Comparison of ENCODE assay signal across 8 mouse cellular contexts in the genomic region with DNA sequence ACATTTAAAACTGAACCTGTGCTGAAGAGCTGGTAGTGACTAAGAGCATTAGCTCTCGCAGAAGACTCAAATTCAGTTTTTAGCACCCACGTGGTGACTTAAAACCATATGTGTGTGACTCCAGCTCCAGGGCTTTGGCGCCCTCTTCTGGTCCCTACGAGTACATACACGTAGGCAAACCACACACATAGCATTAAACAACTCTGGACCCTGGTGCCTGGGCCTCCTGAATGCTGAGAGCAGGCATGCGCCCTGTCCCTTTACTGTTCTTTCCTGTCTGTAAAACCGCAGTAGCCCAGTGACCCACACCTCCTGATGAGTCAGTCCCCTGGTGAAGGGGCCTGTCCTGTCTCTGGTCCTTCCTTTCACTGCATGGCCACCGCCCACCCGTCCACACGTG. TPM values are rescaled to one million over a fixed set of nuclear protein-coding genes. Genes with fewer than 3 reads are reported as not detected.
A peak's percentile ranks its signal among the peaks of the same experiment; 100 is the strongest.
DNase-seq lines count a peak whose midpoint lies in the region; ATAC-seq and TF ChIP-seq lines count a peak whose summit lies in the region.

No protein-coding gene starts in this region.

- TF ChIP-seq POLR2A in bone marrow macrophage, adult 2 months (IDR thresholded peaks at IDR 0.05; ENCODE audit: borderline replicate concordance, low read depth, low read length), result no peak

- peaks cover 5% of the 10 kb centered on the region; the same call in 1 of the 2 replicates for H3K4me1 ChIP-seq in lung, postnatal 0 days (ENCODE audit: insufficient read depth, low read depth, low read length)
- H3K4me1 ChIP-seq in bone marrow macrophage, adult 2 months (ENCODE audit: control insufficient read depth, insufficient read depth, low read length), result peaks cover 2% of the 10 kb centered on the region; the same call in 1 of the 2 replicates
- peaks cover under 1 to 3% of the 10 kb centered on the region in 2 experiments; a peak in 2 of 4 replicates for H3K4me1 ChIP-seq in liver, embryonic 14.5 days (replicated peaks; ENCODE audit: control insufficient read depth in 2 of 2, insufficient read depth in 2 of 2, low read length in 1 of 2)

- intact Hi-C loops in left cerebral cortex, postnatal 4 days (cut with DNase I), result no loop called here

- peaks cover 12% of the 10 kb centered on the region; the same call in 1 of the 2 replicates for H3K27me3 ChIP-seq in lung, postnatal 0 days (replicated peaks; ENCODE audit: insufficient read depth, low read length)
- peaks cover 27% of the 10 kb centered on the region for H3K27me3 ChIP-seq in liver, embryonic 14.5 days (ENCODE audit: control insufficient read depth, insufficient read depth, low read length)

- TF ChIP-seq EP300 in lung, postnatal 0 days (IDR thresholded peaks at IDR 0.05), result no peak
- no peak for TF ChIP-seq EP300 in liver, embryonic 14.5 days (IDR thresholded peaks at IDR 0.05; ENCODE audit: low read depth)

- peak; percentile 83 for TF ChIP-seq CTCF in lung, postnatal 0 days (IDR thresholded peaks at IDR 0.05)
- TF ChIP-seq CTCF in bone marrow macrophage, adult 2 months (IDR thresholded peaks at IDR 0.05; ENCODE audit: low read depth, low read length), result peak; percentile 65
- peak; percentile 92 for TF ChIP-seq CTCF in liver, embryonic 14.5 days (IDR thresholded peaks at IDR 0.05; ENCODE audit: low read depth)

- no peaks in the 10 kb centered on the region for H3K9me3 ChIP-seq in lung, postnatal 0 days (ENCODE audit: low read length)
- no peaks in the 10 kb centered on the region for H3K9me3 ChIP-seq in liver, embryonic 14.5 days (ENCODE audit: control insufficient read depth, low read length)

- H3K9ac ChIP-seq in lung, postnatal 0 days (replicated peaks; ENCODE audit: low read depth), result no peak overlapping the region
- H3K9ac ChIP-seq in liver, embryonic 14.5 days (replicated peaks), result no peak overlapping the region

- no peak overlapping the region for H3K4me2 ChIP-seq in lung, postnatal 0 days (replicated peaks; ENCODE audit: low read depth, low read length)
- no peak overlapping the region for H3K4me2 ChIP-seq in liver, embryonic 14.5 days (ENCODE audit: low read depth)

- WGBS in lung, postnatal 0 days, result 31% methylated on average over 10 of the region's 10 CpGs
- 21% methylated on average over 10 of the region's 10 CpGs for WGBS in liver, embryonic 14.5 days (ENCODE audit: insufficient replicate concordance)

- ATAC-seq in lung, postnatal 0 days, result no peak
- peak; percentile 36; the same call in 1 of the 2 replicates for ATAC-seq in liver, embryonic 14.5 days (ENCODE audit: insufficient read depth)

- peak; percentile 38 to 57 for DNase-seq in cerebellum, postnatal 25 days
- DNase-seq in cerebellum, adult 8-10 months, result no peak
- peak; percentile 71 for DNase-seq in lung, postnatal 0 days (ENCODE audit: low spot score)
- no peak for DNase-seq in lung, postnatal 10 days
- peak; percentile 59 to 75 (median 60) for DNase-seq in liver, embryonic 14.5 days (ENCODE audit: low read depth in 3 of 3, low spot score in 3 of 3)
- DNase-seq in ovary, adult 18-20 months (ENCODE audit: low spot score), result no peak
- DNase-seq in left cerebral cortex, postnatal 4 days, result no peak

- H3K27ac ChIP-seq in lung, postnatal 0 days (ENCODE audit: low read length), result no peak overlapping the region
- H3K27ac ChIP-seq in bone marrow macrophage, adult 2 months (ENCODE audit: insufficient read depth, low read depth, low read length), result no peak overlapping the region
- H3K27ac ChIP-seq in liver, embryonic 14.5 days, result no peak overlapping the region

- no peak overlapping the region for H3K4me3 ChIP-seq in lung, postnatal 0 days (ENCODE audit: low read depth, low read length)
- no peak overlapping the region for H3K4me3 ChIP-seq in bone marrow macrophage, adult 2 months (ENCODE audit: insufficient read depth, low read length)
- no peak overlapping the region for H3K4me3 ChIP-seq in liver, embryonic 14.5 days (ENCODE audit: insufficient read depth in 1 of 2, low read depth in 2 of 2, low read length in 2 of 2)

- no peaks in the 10 kb centered on the region for H3K36me3 ChIP-seq in lung, postnatal 0 days (ENCODE audit: insufficient read depth, low read length)
- H3K36me3 ChIP-seq in liver, embryonic 14.5 days (replicated peaks; ENCODE audit: control insufficient read depth, insufficient read depth, low read depth), result no peaks in the 10 kb centered on the region

RNA-seq across cellular contexts. Expression of a gene that starts 13.7 kb away (rescaled TPM):
- polyA plus RNA-seq in lung, postnatal 0 days (2015; fragmentation: Nextera tagmentation; extraction: Ambion mirVana), result 0.38 and 0.54 TPM in 2 replicates
- not detected in 2 replicates for polyA plus RNA-seq in bone marrow macrophage, adult 2 months (2012; ENCODE audit: insufficient read depth, insufficient read length, missing spikeins)
- polyA plus RNA-seq in liver, embryonic 14.5 days (2012; rRNA removed), result 1.7 and 3.0 TPM in 2 replicates
- 1.5 and 1.6 TPM in 2 replicates for polyA plus RNA-seq in liver, embryonic 14.5 days (2014; fragmentation: Nextera tagmentation; extraction: Ambion mirVana)
- 1 to 10 TPM; 1.2 to 3.6 TPM for total RNA-seq in left cerebral cortex, postnatal 4 days (2021)

RNA-seq across cellular contexts. Expression of a gene that starts 32.1 kb away (rescaled TPM):
- 37.1 and 39.4 TPM in 2 replicates for polyA plus RNA-seq in lung, postnatal 0 days (2015; fragmentation: Nextera tagmentation; extraction: Ambion mirVana)
- 10.5 and 12.9 TPM in 2 replicates for polyA plus RNA-seq in bone marrow macrophage, adult 2 months (2012; ENCODE audit: insufficient read depth, insufficient read length, missing spikeins)
- polyA plus RNA-seq in liver, embryonic 14.5 days (2012; rRNA removed), result 34.2 and 37.9 TPM in 2 replicates
- polyA plus RNA-seq in liver, embryonic 14.5 days (2014; fragmentation: Nextera tagmentation; extraction: Ambion mirVana), result 64.6 and 69.5 TPM in 2 replicates
- 10 to 100 TPM in 1 of 2 experiments, 1 to 10 TPM in 1; 9.4 to 11.9 TPM for total RNA-seq in left cerebral cortex, postnatal 4 days (2021)

Comparison
In these comparisons a context has a peak if more than half of its experiments do, and no peak if none do; other contexts are left out.
1. DNase-seq: peak in cerebellum, postnatal 25 days (2 of 2), lung, postnatal 0 days (single experiment) and liver, embryonic 14.5 days (3 of 3); none in cerebellum, adult 8-10 months (single experiment), lung, postnatal 10 days (single experiment), ovary, adult 18-20 months (single experiment) and left cerebral cortex, postnatal 4 days (single experiment).
2. Peak in every context shown above with its lines, with median percentiles within 50 percentile points of each other: CTCF ChIP-seq.